Mouse (Mus musculus) naive thymus-derived CD4-positive, alpha-beta T cell, adult 2 months (primary cell): ENCODE data around the gene Vps33b.
"Not testable (repeated sequence)": the region's sequence is repeated elsewhere in the genome, so short reads cannot be mapped to it uniquely, and the experiment has no call there.

Experiments used
- DNase-seq: peaks from one replicate; pipeline ENCODE4 v3.0.0-alpha.2; 2011; ENCODE audit warnings: low read depth

The Vps33b gene

DNA sequence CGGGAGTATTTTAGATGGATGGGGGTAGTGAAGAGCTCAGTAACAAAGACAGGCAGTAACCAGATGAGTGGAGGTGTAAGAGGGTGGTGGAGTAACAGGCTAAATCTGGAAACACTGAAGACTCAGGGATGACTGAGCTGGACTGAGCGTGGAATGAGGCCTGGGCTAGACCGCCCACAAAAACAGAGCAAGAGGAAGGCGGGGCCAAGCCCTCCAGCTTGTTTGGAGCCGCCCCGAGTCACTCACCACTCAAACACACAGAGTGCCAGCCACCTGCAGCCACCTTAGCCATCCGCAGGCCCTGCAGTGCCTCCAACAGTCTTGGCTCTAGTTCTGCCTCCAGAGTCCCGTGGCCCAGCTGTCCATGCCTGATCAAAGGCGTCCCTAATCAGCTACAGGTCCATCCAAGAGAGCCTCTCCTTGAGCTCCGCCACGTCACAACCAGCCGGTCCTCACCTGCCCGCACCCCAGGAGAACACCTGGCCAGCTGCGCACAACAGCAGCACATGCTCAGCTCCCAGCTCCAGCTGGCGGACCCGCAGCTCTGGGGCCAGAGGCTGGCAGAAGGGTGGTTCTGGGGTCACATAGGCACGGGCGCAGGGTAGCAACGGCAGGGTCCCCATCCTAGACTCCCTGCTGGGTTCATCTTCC is 50.5 kb downstream of the Vps33b start:
- DNase-seq: no peak

GRCm38 (mm10) chr7:80323336-80323735 is 53.9 kb downstream of the Vps33b start:
- DNase-seq: no peak

GRCm38 (mm10) chr7:80324043-80324815 is 54.8 kb downstream of the Vps33b start, which contains the start of gene Rccd1:
Rccd1 (minus strand) TSS chr7:80324454.
- peak; percentile 96 for DNase-seq

DNA sequence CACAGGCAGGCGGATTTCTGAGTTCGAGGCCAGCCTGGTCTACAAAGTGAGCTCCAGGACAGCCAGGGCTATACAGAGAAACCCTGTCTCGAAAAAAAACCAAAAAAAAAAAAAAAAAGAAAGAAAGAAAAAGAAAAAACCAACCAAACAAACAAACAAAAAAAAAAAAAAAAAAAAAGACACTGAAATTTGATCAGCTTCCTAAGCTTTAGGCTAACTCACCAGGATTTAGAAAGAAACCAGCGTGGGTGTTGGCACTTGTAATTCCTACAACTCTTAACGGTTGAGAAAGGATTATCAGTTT is 55.3 kb downstream of the Vps33b start:
- not testable (repeated sequence) for DNase-seq

GRCm38 (mm10) chr7:80325292-80325868 is 55.9 kb downstream of the Vps33b start:
- DNase-seq: no peak

GRCm38 (mm10) chr7:80326076-80326475 is 56.6 kb downstream of the Vps33b start:
- no peak for DNase-seq

- DNase-seq: no peak
These were observed 60.8 kb downstream of the Vps33b start for GRCm38 (mm10) chr7:80330278-80330677.

DNA sequence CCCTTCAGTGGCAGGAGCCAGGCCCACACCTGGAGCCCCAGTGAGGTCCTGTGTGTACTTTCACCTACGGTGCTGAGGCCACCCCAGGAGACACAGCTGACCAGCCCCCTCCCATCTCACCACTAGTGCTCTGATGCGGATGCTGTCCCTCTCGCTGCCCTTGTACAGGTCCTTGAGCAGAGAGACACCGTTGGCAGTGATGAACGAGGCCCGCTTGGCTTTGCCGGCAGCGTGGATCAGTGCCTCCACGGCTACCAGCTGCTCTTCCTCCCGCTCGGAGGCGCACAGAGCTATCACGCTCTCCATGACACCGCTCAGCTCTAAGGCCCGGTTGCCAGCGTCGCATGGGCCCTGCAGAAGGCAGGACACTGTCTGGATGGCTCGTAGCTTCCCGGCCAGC is 62.0 kb downstream of the Vps33b start:
- no peak for DNase-seq

DNA sequence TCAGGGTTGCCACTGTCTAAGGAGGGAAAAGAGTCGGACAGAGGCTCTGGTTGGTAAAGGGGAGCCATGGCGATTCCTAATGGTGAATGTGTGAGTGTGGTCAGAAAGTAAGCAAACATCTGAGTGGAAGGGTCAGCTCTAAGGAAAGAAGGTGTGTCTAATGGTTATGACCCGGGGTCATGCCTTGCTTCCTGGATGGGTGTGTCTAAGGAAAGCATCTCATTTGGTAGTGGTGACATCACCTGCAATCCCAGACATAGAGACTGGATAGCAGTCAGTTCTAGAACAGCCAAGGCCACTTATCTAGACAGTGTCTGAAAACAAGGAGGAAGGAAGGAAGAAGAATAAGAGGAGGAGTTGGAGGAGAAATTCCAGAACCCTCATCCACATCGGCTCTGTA is 65.4 kb downstream of the Vps33b start:
- no peak for DNase-seq

GRCm38 (mm10) chr7:80336932-80337331 is 67.5 kb downstream of the Vps33b start:
- DNase-seq: no peak

DNA sequence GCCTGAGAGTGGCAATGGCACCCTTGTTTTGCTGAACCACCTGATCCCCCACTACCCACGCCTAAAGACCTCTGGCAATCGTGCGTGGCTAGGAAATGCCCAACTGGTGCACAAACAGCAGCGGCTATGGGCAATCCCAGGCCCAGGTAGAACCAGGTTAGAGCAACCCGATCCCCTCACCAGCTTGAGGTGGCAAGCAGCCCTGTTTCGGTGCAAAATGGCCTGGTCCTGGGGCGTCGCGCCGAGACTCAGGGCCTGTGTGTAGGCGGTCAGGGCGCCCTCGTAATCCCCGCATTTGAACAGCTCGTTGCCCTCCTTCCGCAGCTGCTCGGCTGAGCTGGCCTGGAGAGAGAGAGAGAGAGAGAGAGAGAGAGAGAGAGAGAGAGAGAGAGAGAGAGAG is 69.9 kb downstream of the Vps33b start:
- peak; percentile 63 for DNase-seq

DNA sequence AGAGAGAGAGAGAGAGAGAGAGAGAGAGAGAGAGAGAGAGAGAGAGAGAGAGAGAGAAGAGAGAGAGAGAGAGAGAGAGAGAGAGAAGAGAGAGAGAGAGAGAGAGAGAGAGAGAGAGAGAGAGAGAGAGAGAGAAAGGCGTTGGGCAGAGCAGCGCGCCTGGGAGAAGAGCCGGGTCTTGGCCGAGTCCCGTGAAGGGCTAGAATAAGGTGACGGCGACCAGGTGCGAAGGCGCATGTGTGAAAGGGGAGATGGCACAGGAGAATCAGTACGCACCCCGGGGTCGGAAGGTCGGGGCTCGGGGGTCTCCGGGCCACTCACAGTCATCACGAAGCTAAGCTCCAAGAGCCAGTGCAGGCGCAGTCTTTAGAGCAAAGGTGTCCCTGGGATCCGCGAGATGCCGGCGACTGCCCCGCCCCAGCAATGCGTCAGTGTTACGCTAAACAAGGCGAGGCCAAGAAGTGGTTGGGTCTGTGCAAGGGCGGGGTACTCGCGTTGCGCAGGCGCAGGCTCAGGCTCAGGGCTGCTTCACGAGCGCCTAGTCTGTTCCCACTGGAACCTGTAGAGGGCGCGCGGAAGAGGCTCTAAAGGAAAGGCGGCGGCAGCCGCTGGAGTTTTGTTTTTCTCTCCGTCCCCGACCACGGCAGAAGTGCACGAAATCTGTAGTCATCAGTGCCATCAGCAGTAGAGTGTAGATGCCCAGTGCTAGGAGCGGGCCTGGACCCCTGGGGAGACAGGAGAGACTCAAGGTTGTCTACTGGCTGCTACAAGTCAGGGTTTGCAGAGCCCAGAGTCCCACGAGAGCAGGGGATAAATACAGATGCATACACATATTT is 70.6 kb downstream of the Vps33b start:
- peak; percentile 99 for DNase-seq

DNA sequence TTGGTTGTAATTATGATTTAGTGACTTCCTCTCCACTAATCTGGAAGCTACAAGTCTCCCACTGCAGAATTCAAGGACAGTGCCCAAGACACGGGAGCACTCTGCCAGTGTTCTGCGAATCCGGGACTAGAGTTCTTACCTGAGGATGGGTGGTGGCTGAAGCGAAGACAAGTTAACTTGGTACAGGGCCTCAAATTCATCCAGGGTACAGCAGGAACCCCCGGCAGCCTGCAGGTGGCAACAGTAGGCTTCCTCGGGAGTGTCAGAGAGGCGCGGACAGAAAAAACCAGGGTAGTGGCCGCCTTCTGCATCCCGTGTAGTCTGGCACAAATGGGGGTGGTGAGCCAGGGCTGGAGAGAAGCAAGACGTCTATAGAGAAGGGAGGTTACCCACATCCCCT is 71.3 kb downstream of the Vps33b start, which contains the start of gene Unc45a:
Gene Unc45a (minus strand): TSS at position 213 of the 400 bp plus-strand sequence.
- DNase-seq: peak; percentile 88
